Mouse (Mus musculus): Measurements from ENCODE around the gene Pate2.
A peak's percentile ranks its signal among the peaks of the same experiment; 100 is the strongest.
"Not testable (repeated sequence)": the region's sequence is repeated elsewhere in the genome, so short reads cannot be mapped to it uniquely, and the experiment has no call there.

Pate2 gene

GRCm38 (mm10) chr9:35558257-35559008, 11.7 kb upstream of the Pate2 start, which contains the start of the genes Ddx25 and Pus3:
Gene Ddx25, minus strand, starts transcription at chr9:35558528.
Gene Pus3, plus strand, starts transcription at chr9:35558595.
- DNase-seq, result peak; percentile 79

- peak; percentile 90 for DNase-seq
Measured at GRCm38 (mm10) chr9:35559009-35559890, 10.8 kb upstream of the Pate2 start.

- DNase-seq, result no peak
Measured at GRCm38 (mm10) chr9:35561076-35561475, 9.0 kb upstream of the Pate2 start.

GRCm38 (mm10) chr9:35561583-35561982, 8.5 kb upstream of the Pate2 start:
- no peak for DNase-seq

GRCm38 (mm10) chr9:35564536-35565240, 5.4 kb upstream of the Pate2 start:
- DNase-seq, result no peak

- DNase-seq, result no peak
Measured at GRCm38 (mm10) chr9:35567995-35568394, 2.1 kb upstream of the Pate2 start.

GRCm38 (mm10) chr9:35570663-35571062, 579 bp downstream of the Pate2 start:
- DNase-seq, result no peak

- no peak for DNase-seq
Measured at GRCm38 (mm10) chr9:35574416-35574815, 4.3 kb downstream of the Pate2 start.

GRCm38 (mm10) chr9:35587674-35588073, 17.6 kb downstream of the Pate2 start:
- DNase-seq, result no peak

GRCm38 (mm10) chr9:35592903-35593302, 22.8 kb downstream of the Pate2 start:
- DNase-seq, result peak; percentile 17

GRCm38 (mm10) chr9:35607647-35608405, 37.7 kb downstream of the Pate2 start:
- peak; percentile 11 for DNase-seq

GRCm38 (mm10) chr9:35611841-35612240, 41.8 kb downstream of the Pate2 start, which contains the start of gene Pate4:
Gene Pate4, minus strand, starts transcription at chr9:35611941.
- no peak for DNase-seq

GRCm38 (mm10) chr9:35614005-35614404, 43.9 kb downstream of the Pate2 start:
- no peak for DNase-seq

GRCm38 (mm10) chr9:35616784-35617183, 46.7 kb downstream of the Pate2 start:
- not testable (repeated sequence) for DNase-seq

- DNase-seq, result no peak
Measured at GRCm38 (mm10) chr9:35632981-35633380, 62.9 kb downstream of the Pate2 start.

- no peak for DNase-seq
Measured at GRCm38 (mm10) chr9:35648102-35648501, 78.0 kb downstream of the Pate2 start, which contains the start of gene Pate3. Gene Pate3, minus strand, starts transcription at chr9:35648202.

GRCm38 (mm10) chr9:35673557-35673956, 103.5 kb downstream of the Pate2 start:
- no peak for DNase-seq

GRCm38 (mm10) chr9:35687013-35687412, 116.9 kb downstream of the Pate2 start, which contains the start of gene Pate1:
Gene Pate1, minus strand, starts transcription at chr9:35687390.
- DNase-seq, result peak; percentile 17

GRCm38 (mm10) chr9:35691924-35692323, 121.8 kb downstream of the Pate2 start:
- no peak for DNase-seq

GRCm38 (mm10) chr9:35707265-35707664, 137.2 kb downstream of the Pate2 start:
- DNase-seq, result no peak

Measured in right cerebral cortex, adult 18-20 months (tissue).